Mouse (Mus musculus) central nervous system, embryonic 11.5 days (tissue): ENCODE measurements around the gene Kpna3. TPM values are rescaled to one million over a fixed set of nuclear protein-coding genes. Genes with fewer than 3 reads are reported as not detected.

ENCODE experiments used
- polyA plus RNA-seq: library from polyadenylated mRNA; depleted of rRNA; stranded (reverse); fragments of >200 nt; gene quantifications from 2 replicates; pipeline ENCODE4 v1.2.3, GENCODE M21; 2012; rRNA removed

Kpna3 gene
- 35.5 and 57.2 TPM in 2 replicates for polyA plus RNA-seq

DNA sequence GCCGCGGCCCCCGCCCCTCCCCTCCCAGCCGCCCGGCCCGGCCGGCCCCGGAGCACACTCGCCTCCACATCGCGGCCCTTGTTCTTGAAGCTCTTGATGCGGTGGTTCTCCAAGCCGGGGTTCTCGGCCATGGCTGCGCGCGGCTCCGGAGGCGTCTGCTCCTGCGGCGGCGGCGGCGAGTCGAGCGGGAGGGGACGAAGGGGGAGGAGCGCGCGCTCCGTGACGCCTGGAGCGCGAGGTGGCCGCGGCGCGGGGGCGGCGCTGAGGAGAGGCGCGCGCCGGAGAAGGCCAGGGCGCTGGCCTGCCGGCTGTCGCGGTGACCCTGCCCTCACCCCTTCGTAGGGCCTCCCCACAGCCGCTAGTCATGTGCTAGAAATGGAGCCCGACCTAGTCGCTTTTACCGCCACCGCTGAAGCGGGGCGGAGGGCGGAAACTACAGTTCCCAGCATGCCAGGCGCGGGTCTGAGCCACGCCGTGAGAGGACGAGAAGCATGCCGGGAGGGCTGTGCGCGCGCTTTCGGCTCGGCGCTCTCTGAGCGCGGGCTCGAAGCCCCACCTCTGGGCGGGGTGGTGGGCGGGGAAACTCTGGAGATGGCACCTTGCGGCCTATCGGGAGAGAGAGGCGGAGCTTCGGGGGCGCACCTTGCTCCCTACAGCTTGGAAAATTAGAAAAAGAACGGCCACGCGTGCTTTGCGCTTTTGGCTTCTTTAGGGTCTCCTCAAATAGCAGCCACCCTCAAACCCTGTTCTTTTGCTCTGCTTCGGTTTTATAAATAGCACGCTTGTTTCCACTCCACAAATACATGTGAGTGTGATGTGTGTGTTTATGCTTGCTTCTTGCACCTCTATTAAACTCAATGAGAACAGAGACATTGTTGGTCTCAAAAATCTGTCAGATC, at the start of gene Kpna3:
Gene Kpna3, minus strand, starts transcription at position 214 of the 899 bp plus-strand sequence.

DNA sequence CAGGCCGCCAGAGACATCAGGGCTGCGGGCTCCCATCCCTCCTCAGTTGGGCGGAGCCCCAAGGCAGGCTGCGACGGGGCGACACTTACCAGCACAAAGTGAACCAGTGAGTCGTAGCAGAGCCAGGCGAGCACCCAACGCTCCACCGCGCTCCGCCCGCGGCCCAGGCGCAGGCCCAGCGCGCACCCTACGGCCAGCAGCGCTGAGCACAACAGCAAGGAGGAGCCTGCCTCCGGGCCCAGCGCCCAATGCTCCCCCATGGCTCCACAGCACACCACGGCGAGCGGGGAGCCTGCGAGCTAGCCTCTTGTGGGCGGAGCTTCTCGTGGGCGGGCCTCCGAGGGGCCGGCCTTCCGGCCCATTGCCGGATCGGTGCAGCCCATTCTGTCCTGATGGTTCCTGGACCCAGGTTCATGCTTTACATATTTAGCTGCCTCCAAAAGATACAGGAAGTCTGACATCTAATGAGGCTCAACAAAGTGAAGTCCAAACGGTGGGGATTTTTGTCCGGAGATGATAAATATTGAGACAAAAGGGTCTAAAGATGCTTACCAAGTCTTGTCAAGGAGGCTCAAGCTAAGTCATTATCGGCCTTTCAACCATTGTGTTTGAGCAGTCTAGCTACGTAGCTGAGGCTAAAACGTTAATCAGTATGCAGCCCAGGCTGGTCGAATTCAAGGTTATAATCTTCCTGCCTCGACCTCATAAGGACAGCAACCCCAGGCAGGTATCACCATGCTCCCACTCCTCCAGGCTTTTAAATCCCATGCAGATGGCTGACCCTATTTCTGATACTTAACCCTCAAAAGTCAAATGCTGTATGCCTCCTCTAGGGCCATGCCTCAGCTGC, 79.3 kb downstream of the Kpna3 start, which contains the start of gene Ebpl:
Gene Ebpl, minus strand, starts transcription at position 309 of the 850 bp plus-strand sequence.

Other genes starting within 250 kb of the Kpna3 start
- gene Sgcg, start 181.4 kb downstream of the Kpna3 start, polyA plus RNA-seq: 0.08 and 1.3 TPM in 2 replicates
- 0.47 and 0.72 TPM in 2 replicates for gene Arl11, start 130.1 kb downstream of the Kpna3 start, polyA plus RNA-seq
- 4.3 and 5.4 TPM in 2 replicates for gene Ebpl, start 79.4 kb downstream of the Kpna3 start, polyA plus RNA-seq
- gene Spryd7, start 117.0 kb upstream of the Kpna3 start, polyA plus RNA-seq: 6.1 and 11.6 TPM in 2 replicates
- gene Trim13, start 158.4 kb upstream of the Kpna3 start, polyA plus RNA-seq: 14.8 and 19.4 TPM in 2 replicates
- 0.52 and 0.78 TPM in 2 replicates for gene Kcnrg, start 167.6 kb upstream of the Kpna3 start, polyA plus RNA-seq